Mouse (Mus musculus) erythroblast, embryonic 14.5 days (primary cell): Measurements from ENCODE around the gene Sbf2.

Experiments used
- GATA1 ChIP-seq: IDR thresholded peaks from 2 replicates; pipeline ENCODE4 v1.6.1; 2012; ENCODE audit warnings: low read length, inconsistent platforms, mixed read lengths
- TAL1 ChIP-seq: IDR thresholded peaks from 3 replicates; pipeline ENCODE4 v1.6.1; 2012; ENCODE audit warnings: low read length, inconsistent platforms, mixed read lengths

DNA sequence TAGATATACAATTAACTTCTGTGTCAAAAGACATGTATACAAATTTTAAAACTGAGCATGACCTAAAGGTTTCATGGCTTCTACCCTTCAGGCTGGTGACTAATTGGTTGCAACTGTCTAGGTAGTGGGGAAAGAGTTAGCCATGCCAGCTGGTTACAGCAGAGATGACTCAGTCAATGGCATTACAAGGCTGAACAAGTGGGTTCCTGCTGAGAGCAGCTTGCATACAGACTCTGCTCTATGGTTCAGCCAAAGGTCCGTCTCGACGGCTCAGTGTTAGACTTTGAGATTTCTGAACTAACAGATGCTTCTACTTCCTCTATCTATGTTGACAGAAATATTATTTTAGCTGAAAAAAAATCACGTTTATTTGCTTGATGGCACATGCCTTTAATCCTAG lies 277.1 kb downstream of the Sbf2 start:
- no peak for TF ChIP-seq GATA1
- TF ChIP-seq TAL1, result no peak
